Mouse (Mus musculus): ENCODE results near the gene Arid4a. TPM values are rescaled to one million over a fixed set of nuclear protein-coding genes. Genes with fewer than 3 reads are reported as not detected.

Gene Arid4a
- polyA plus RNA-seq, 1 experiment from 2014 or later: 39.0 TPM

DNA sequence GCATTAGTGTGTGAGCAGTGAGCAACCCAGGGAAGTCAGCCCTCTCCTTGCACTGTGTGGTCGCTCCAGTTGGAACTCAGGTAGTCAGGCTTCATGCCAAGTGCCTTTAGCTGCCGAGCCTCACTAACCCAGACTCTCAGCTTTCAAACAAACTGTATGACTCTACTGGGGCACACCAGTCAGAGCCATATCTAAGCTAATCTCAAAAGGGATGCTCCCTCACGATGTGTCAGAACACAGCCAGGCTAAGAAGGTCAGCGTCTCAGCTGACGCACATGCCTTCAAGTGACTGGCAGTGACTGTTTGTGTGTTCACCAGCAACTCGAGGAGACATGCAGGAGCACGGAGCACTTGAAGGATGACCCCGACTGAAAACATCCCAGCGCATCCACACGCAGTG, 106.9 kb downstream of the Arid4a start:
- no peak overlapping the region for H3K9ac ChIP-seq
- no peaks in the 10 kb centered on the region for H3K4me1 ChIP-seq
- H3K4me2 ChIP-seq: no peak overlapping the region
- H3K9me3 ChIP-seq: no peaks in the 10 kb centered on the region
- WGBS: 91% methylated on average over 10 of the region's 10 CpGs
- H3K27me3 ChIP-seq: no peaks in the 10 kb centered on the region
- no peak for ATAC-seq (ENCODE audit: insufficient number of reproducible peaks, low FRiP score, low TSS enrichment, low read depth)
- peaks cover 42% of the 10 kb centered on the region for H3K36me3 ChIP-seq
- H3K27ac ChIP-seq: no peak overlapping the region
- no peak overlapping the region for H3K4me3 ChIP-seq

DNA sequence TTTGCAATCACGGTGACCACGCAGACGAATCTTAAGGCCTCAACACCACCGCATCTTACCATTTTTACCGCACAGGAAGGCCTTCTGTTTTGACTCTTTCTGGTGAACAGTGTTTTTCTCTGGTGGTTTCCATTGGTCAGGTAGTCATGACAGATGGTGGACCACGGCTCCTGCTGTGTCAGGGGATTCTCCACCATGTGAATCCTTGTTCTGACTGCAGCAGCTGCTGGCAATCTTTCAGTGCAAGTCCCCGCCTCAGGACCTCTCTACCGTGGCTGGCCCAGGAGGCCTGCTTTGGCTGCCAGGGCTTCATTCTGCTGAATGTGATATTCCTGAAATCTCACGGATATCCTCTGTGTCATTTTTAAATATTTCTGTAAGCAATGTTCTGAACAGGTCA, 107.5 kb downstream of the Arid4a start:
- H3K27me3 ChIP-seq: no peaks in the 10 kb centered on the region
- no peak overlapping the region for H3K4me3 ChIP-seq
- H3K27ac ChIP-seq: no peak overlapping the region
- no peak for ATAC-seq (ENCODE audit: insufficient number of reproducible peaks, low FRiP score, low TSS enrichment, low read depth)
- H3K9me3 ChIP-seq: no peaks in the 10 kb centered on the region
- WGBS: 92% methylated on average over 9 of the region's 9 CpGs
- no peak overlapping the region for H3K4me2 ChIP-seq
- H3K9ac ChIP-seq: no peak overlapping the region
- no peaks in the 10 kb centered on the region for H3K4me1 ChIP-seq
- H3K36me3 ChIP-seq: peaks cover 42% of the 10 kb centered on the region

DNA sequence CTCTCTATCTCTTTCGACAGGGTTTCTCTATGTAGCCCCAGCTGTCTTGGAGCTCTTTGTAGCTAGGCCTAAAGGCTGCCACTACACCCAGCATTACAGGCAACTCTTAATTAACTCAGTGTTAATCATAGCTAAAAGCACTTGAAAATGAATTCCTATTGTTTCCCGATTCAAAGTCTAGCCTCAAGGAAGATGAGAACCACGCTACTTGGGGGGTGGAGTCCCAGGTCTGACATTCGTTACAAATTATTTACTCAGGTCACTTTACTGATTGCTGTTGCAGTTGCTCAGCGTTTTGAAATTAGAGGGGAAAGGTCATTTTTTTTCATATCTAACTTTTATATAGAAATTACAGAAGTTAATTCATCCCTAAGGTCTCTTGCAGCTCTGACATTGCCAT, 119.8 kb downstream of the Arid4a start:
- Histone ChIP-seq H3K4me1 (peaks cover 22% of the 10 kb centered on the region), H3K36me3 (peaks cover 27% of the 10 kb centered on the region), H3K9ac (peak overlapping the region; percentile 31; the same call in 1 of the 2 replicates), H3K27ac (no peak overlapping the region), H3K9me3 (no peaks in the 10 kb centered on the region), H3K4me3 (peak overlapping the region; percentile 97), H3K4me2 (peak overlapping the region; percentile 84), H3K27me3 (no peaks in the 10 kb centered on the region)
- WGBS: 19% methylated on average over 5 of the region's 5 CpGs
- ATAC-seq (ENCODE audit: insufficient number of reproducible peaks, low FRiP score, low TSS enrichment, low read depth): no peak

DNA sequence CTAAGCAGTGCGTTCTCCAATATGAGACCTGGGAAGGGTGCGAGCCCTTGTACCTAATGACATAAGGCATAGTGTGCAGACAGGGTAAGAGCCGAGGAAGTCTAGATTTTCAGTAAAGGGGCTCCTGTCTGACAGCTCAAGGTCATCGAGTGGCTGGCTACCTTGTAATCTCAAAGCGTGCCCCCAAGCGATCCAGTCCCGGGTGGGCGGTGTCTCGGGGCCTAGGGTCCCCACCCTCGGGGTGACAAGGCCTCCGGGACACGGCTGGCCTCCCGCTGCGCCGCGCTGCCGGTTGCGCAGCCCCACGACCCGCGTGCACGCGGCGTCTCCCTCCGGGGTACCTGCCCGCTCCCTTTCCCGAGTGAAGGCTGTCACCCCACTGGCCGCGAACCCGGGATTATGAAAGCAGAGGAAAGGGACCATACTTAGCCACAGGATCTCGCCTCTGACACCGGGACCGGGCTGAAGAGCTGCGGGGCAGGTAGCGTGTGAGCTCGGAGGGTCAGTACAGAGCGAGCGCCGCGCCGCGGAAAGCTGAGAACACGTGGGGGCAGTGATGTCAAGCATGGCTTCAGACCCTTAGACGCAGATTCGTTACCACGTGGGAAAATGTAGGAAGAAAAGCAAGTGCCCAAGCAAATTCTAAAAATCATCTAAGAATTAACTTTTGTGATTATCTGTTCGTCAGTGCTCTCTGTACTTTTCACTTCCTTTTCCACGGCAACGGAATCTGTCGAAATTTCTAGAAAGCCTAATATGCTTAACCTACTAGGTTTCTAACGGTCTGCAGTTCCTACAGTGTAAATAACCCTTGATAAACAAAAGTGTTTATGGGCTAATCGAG, 120.6 kb downstream of the Arid4a start, which contains the start of the genes Timm9 and 2700049A03Rik:
TSS of gene Timm9 (minus strand) at position 555 of the 844 bp plus-strand sequence.
TSS of gene 2700049A03Rik (plus strand) at position 719 of the 844 bp plus-strand sequence.
- Histone ChIP-seq H3K4me2 (peak within 1 kb of the TSS; percentile 84), H3K27me3 (no peaks in the 10 kb centered on the region), H3K36me3 (peaks cover 28% of the 10 kb centered on the region), H3K4me1 (peaks cover 22% of the 10 kb centered on the region), H3K9ac (peak within 1 kb of the TSS; percentile 98), H3K9me3 (no peaks in the 10 kb centered on the region), H3K4me3 (peak within 1 kb of the TSS; percentile 97), H3K27ac (peak within 1 kb of the TSS; percentile 81)
- WGBS: under 1% methylated on average over 52 of the region's 52 CpGs
- ATAC-seq (ENCODE audit: insufficient number of reproducible peaks, low FRiP score, low TSS enrichment, low read depth): peak; percentile 84

DNA sequence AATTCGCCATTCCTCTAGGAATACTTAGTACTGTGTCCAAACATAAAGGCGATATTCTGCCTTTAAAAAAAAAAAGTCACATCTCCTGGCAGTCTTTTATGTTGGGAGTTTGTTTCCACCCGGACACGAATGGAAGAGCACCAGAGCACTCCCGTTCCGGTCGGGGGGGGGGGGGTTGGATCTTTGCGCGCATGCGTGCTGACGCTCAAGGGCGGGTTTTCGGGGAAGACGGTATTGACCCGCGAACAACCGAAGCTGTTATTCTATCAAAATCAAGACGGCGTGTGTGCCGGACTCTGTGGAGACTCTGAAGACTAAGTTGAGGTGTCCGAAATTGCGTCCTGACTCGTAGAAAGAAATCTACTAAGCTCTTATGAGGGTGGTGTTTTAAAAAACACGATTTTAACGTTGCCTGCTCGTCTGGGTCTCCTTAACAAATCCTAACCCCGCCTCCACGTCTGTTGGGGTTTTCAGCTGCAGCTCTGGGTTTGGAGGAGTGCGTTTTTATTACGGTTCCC, 121.2 kb downstream of the Arid4a start:
- Histone ChIP-seq H3K9ac (peak overlapping the region; percentile 98; the same call in 1 of the 2 replicates), H3K36me3 (peaks cover 28% of the 10 kb centered on the region), H3K9me3 (no peaks in the 10 kb centered on the region), H3K4me1 (peaks cover 22% of the 10 kb centered on the region), H3K4me2 (peak overlapping the region; percentile 84), H3K27ac (peak overlapping the region; percentile 81), H3K27me3 (no peaks in the 10 kb centered on the region), H3K4me3 (peak overlapping the region; percentile 97)
- ATAC-seq (ENCODE audit: insufficient number of reproducible peaks, low FRiP score, low TSS enrichment, low read depth): peak; percentile 84
- WGBS: under 1% methylated on average over 30 of the region's 30 CpGs

DNA sequence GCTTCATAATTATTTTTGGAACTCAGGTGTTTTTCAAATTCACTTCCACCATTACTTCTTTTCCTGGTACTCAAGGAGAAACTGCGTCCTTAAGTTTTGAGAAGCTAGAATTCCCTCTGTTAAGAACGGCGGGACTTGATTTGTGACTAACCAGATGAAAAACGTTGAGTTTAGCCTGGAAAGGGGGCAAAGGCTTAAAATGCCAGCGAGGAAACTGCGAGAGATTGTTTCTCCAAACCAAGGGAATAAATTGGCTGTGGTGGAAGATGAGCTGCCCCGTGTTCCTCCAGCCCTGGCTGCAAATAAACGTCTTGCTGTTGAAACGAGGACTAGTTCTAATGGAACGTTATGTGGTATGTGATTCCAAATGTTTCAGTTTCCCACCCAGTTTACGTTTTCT, 121.9 kb downstream of the Arid4a start:
- Histone ChIP-seq H3K27me3 (no peaks in the 10 kb centered on the region), H3K4me3 (peak overlapping the region; percentile 97), H3K36me3 (peaks cover 29% of the 10 kb centered on the region), H3K4me2 (peak overlapping the region; percentile 84), H3K9me3 (no peaks in the 10 kb centered on the region), H3K27ac (no peak overlapping the region), H3K4me1 (peaks cover 22% of the 10 kb centered on the region), H3K9ac (peak overlapping the region; percentile 52)
- ATAC-seq (ENCODE audit: insufficient number of reproducible peaks, low FRiP score, low TSS enrichment, low read depth): no peak
- 2% methylated on average over 11 of the region's 11 CpGs for WGBS

DNA sequence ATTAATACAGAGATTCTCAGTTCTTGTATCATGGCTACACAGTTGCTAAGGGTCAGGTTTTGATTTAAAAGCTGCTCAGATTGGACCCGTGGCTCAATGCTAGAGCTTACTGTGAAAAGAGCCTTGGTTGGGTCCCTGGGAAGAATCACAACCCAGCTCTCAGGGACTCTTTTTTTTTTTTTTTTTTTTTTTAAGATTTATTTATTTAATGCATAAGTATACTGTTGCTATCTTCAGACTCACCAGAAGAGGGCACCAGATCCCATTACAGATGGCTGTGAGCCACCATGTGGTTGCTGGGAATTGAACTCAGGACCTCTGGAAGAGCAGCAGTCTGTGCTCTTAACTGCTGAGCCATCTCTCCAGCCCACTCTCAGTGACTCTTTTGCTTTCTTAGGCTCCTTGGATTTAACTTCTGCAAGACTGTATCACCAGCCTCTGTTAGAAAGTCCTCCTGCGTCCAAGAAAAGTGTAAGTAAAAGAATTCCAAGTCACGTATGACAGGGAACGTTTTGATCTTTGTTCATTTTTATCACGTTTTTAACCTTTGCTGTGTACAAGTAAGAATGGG, 123.6 kb downstream of the Arid4a start:
- Histone ChIP-seq H3K9me3 (no peaks in the 10 kb centered on the region), H3K27me3 (no peaks in the 10 kb centered on the region), H3K4me2 (no peak overlapping the region), H3K9ac (no peak overlapping the region), H3K4me3 (no peak overlapping the region), H3K27ac (no peak overlapping the region), H3K4me1 (peaks cover 22% of the 10 kb centered on the region), H3K36me3 (peaks cover 35% of the 10 kb centered on the region)
- ATAC-seq (ENCODE audit: insufficient number of reproducible peaks, low FRiP score, low TSS enrichment, low read depth): no peak
- WGBS: 76% methylated on average over 5 of the region's 5 CpGs

DNA sequence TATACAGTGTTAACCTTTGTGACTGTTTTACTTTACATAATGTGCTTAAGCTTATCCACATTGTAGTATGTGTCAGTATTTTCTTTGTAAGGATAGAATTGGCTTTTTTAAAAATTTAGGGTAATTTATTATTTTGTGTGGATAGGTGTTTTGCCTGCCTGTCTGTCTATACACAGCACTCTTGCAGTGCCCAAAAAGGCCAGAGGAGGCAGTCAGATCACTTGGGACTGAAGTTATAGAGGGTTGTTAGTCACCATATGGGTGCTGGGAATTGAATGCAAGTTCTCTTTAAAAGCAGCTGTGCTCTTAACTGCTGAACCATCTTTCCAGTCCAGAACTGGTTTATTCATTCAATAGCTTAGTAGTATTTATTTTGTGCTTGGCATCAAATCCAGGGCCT, 125.4 kb downstream of the Arid4a start:
- no peak overlapping the region for H3K27ac ChIP-seq
- peaks cover 39% of the 10 kb centered on the region for H3K36me3 ChIP-seq
- H3K9ac ChIP-seq: no peak overlapping the region
- no peaks in the 10 kb centered on the region for H3K27me3 ChIP-seq
- no peak overlapping the region for H3K4me2 ChIP-seq
- ATAC-seq (ENCODE audit: insufficient number of reproducible peaks, low FRiP score, low TSS enrichment, low read depth): no peak
- H3K4me3 ChIP-seq: no peak overlapping the region
- H3K4me1 ChIP-seq: peaks cover 13% of the 10 kb centered on the region
- H3K9me3 ChIP-seq: no peaks in the 10 kb centered on the region

DNA sequence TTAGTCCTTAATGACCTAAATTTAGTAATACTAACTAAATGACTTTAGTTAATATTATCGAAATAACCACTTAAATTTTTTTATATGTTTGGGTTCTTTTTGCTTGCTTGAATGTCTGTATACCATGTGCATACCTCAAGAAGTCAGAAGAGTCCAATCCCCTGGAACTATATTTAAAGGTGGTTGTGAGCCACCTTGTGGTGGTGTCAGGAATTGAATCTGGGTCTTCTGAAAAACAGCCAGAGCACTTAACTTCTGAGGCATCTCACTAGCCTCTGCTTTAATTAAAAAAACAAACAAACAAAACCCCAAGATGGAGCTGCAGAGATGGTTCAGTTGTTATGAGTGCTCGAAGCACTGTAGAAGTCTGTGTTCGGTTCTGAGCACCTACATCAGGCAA, 131.9 kb downstream of the Arid4a start:
- Histone ChIP-seq H3K27ac (no peak overlapping the region), H3K36me3 (peaks cover 64% of the 10 kb centered on the region), H3K9me3 (no peaks in the 10 kb centered on the region), H3K4me3 (no peak overlapping the region), H3K4me1 (no peaks in the 10 kb centered on the region), H3K27me3 (no peaks in the 10 kb centered on the region), H3K4me2 (no peak overlapping the region), H3K9ac (no peak overlapping the region)
- ATAC-seq (ENCODE audit: insufficient number of reproducible peaks, low FRiP score, low TSS enrichment, low read depth): no peak
- WGBS: 80% methylated on average over 3 of the region's 3 CpGs

Other genes starting within 250 kb of the Arid4a start
- 70.7 and 71.1 TPM in 2 replicates for gene Frmd6, start 190.5 kb upstream of the Arid4a start, polyA plus RNA-seq (2015; fragmentation: Nextera tagmentation; extraction: Ambion mirVana)
- 229 and 230 TPM in 2 replicates for gene Actr10, start 78.1 kb upstream of the Arid4a start, polyA plus RNA-seq (2015; fragmentation: Nextera tagmentation; extraction: Ambion mirVana)
- 511 and 556 TPM in 2 replicates for gene Psma3, start 41.4 kb upstream of the Arid4a start, polyA plus RNA-seq (2015; fragmentation: Nextera tagmentation; extraction: Ambion mirVana)
- not detected in 2 replicates for gene Tomm20l, start 95.4 kb downstream of the Arid4a start, polyA plus RNA-seq (2015; fragmentation: Nextera tagmentation; extraction: Ambion mirVana)
- gene Timm9, start 120.7 kb downstream of the Arid4a start, polyA plus RNA-seq (2015; fragmentation: Nextera tagmentation; extraction: Ambion mirVana): 67.0 and 70.4 TPM in 2 replicates
- 11.5 and 11.7 TPM in 2 replicates for gene 2700049A03Rik, start 120.9 kb downstream of the Arid4a start, polyA plus RNA-seq (2015; fragmentation: Nextera tagmentation; extraction: Ambion mirVana)